In genomic region chr7:119441938-119442337, GRCm38 (mm10) we compare ENCODE assay signal across 38 mouse cellular contexts. TPM values are rescaled to one million over a fixed set of nuclear protein-coding genes. Genes with fewer than 3 reads are reported as not detected.
"Had no signal": no experiment of that assay in that cellular context is flagged by ENCODE, and none has a peak within 500 bp of the region (broad histone marks: within the 10 kb centered on the region; RNA-seq: fewer than 3 reads in every experiment).

No protein-coding gene starts in this region.

- H3K4me1 ChIP-seq: heart, embryonic 13.5 days; heart, embryonic 15.5 days; hindbrain, embryonic 10.5 days; hindbrain, embryonic 12.5 days; intestine, embryonic 15.5 days; limb, embryonic 10.5 days; limb, embryonic 12.5 days; liver, embryonic 13.5 days; liver, embryonic 15.5 days had no signal

- H3K27ac ChIP-seq: heart, embryonic 13.5 days; heart, embryonic 15.5 days; hindbrain, embryonic 10.5 days; hindbrain, embryonic 12.5 days; hindbrain, embryonic 14.5 days; intestine, embryonic 15.5 days; layer of hippocampus, adult 2 months; left cerebral cortex, adult 2 months; limb, embryonic 10.5 days; limb, embryonic 12.5 days; liver, embryonic 13.5 days; liver, embryonic 15.5 days had no signal

- H3K4me3 ChIP-seq: heart, embryonic 13.5 days; heart, embryonic 15.5 days; hindbrain, embryonic 10.5 days; hindbrain, embryonic 12.5 days; intestine, embryonic 15.5 days; layer of hippocampus, adult 2 months; left cerebral cortex, adult 2 months; limb, embryonic 10.5 days; limb, embryonic 12.5 days; liver, embryonic 13.5 days; liver, embryonic 15.5 days had no signal

- H3K27me3 ChIP-seq: heart, embryonic 13.5 days; heart, embryonic 15.5 days; hindbrain, embryonic 12.5 days; intestine, embryonic 15.5 days; limb, embryonic 12.5 days; liver, embryonic 13.5 days; liver, embryonic 15.5 days had no signal

- ATAC-seq: hindbrain, embryonic 16.5 days; inflammation-experienced regulatory T-cells, adult 6 months; intestine, embryonic 15.5 days; intestine, postnatal 0 days had no signal

- DNase-seq: gastrocnemius, postnatal 14 days; gastrocnemius, postnatal 36 days; heart, adult 18-20 months; heart, postnatal 14 days; heart, postnatal 36 days; kidney, adult 18-20 months; kidney, adult 8-10 months; kidney, postnatal 10 days; kidney, postnatal 25 days; kidney, postnatal 4 days; liver; liver, embryonic 13.5 days had no signal

- H3K9ac ChIP-seq: heart, embryonic 13.5 days; heart, embryonic 15.5 days; hindbrain, embryonic 12.5 days; hindbrain, embryonic 14.5 days; intestine, embryonic 15.5 days; limb, embryonic 12.5 days; liver, embryonic 13.5 days; liver, embryonic 15.5 days had no signal

- H3K36me3 ChIP-seq: heart, embryonic 13.5 days; heart, embryonic 15.5 days; hindbrain, embryonic 10.5 days; hindbrain, embryonic 12.5 days; intestine, embryonic 15.5 days; limb, embryonic 10.5 days; limb, embryonic 12.5 days; liver, embryonic 13.5 days; liver, embryonic 15.5 days had no signal

RNA-seq across cellular contexts. Expression of gene Gp2, which starts 17.1 kb away (rescaled TPM):
- total RNA-seq: gastrocnemius, adult 18-20 months; gastrocnemius, adult 8-10 months; gastrocnemius, postnatal 14 days; gastrocnemius, postnatal 36 days; heart, postnatal 14 days; heart, postnatal 36 days; layer of hippocampus, adult 2 months; layer of hippocampus, postnatal 10 days; layer of hippocampus, postnatal 25 days; left cerebral cortex, adult 2 months; left cerebral cortex, postnatal 14 days; left cerebral cortex, postnatal 36 days had no signal
- polyA plus RNA-seq: gonadal fat pad, adult 2 months; heart, embryonic 11.5 days; heart, embryonic 13.5 days; heart, embryonic 15.5 days; heart, postnatal 0 days; hindbrain, embryonic 10.5 days; hindbrain, embryonic 12.5 days; hindbrain, embryonic 14.5 days; hindbrain, embryonic 16.5 days; kidney, embryonic 14.5 days; limb, embryonic 10.5 days; limb, embryonic 12.5 days; limb, embryonic 14.5 days; liver, embryonic 11.5 days; liver, embryonic 13.5 days; liver, embryonic 15.5 days had no signal

RNA-seq across cellular contexts. Expression of gene Umod, which starts 37.1 kb away (rescaled TPM):
- total RNA-seq: gastrocnemius, adult 18-20 months; gastrocnemius, adult 8-10 months; gastrocnemius, postnatal 14 days; gastrocnemius, postnatal 36 days; heart, adult 18-20 months; heart, postnatal 14 days; heart, postnatal 36 days; layer of hippocampus, adult 2 months; layer of hippocampus, postnatal 10 days; layer of hippocampus, postnatal 25 days; left cerebral cortex, adult 2 months; left cerebral cortex, postnatal 14 days; left cerebral cortex, postnatal 36 days had no signal
- polyA plus RNA-seq: heart, embryonic 11.5 days; heart, embryonic 13.5 days; heart, embryonic 15.5 days; heart, postnatal 0 days; hindbrain, embryonic 10.5 days; hindbrain, embryonic 12.5 days; hindbrain, embryonic 14.5 days; hindbrain, embryonic 16.5 days; inflammation-experienced regulatory T-cells, adult 6 months; intestine, embryonic 15.5 days; intestine, postnatal 0 days; limb, embryonic 10.5 days; limb, embryonic 12.5 days; limb, embryonic 14.5 days; liver, embryonic 11.5 days; liver, embryonic 13.5 days; liver, embryonic 15.5 days had no signal
